Mouse (Mus musculus): ENCODE results near the gene Gm3336.

GRCm38 (mm10) chr8:70743656-70744590, 25.6 kb downstream of the Gm3336 start:
- TF ChIP-seq GATA1 (IDR thresholded peaks at IDR 0.05; ENCODE audit: borderline replicate concordance, low read length) (no peak), FLI1 (IDR thresholded peaks at IDR 0.05; ENCODE audit: low read length) (no peak)
